In the genomic region with DNA sequence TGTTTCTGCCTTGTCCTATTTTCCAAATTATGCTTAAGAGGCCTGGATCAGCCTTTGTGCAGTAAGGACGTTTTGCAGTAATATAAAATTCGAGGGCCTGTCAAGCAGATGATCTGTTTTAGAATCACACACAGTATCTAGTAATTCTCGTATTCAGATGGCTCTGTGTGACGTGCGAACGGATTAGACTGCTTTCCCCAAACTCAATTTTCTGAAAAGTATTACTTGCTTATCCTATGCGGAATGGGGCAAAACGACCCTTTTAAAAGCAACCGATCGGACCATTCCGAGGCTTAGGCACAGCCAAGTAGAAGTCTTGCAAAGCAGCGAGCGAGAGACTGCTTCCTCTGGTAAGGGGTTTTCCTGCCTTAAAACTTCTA, we compare ENCODE assay signal across 19 mouse cellular contexts.
DNase-seq lines count a peak whose midpoint lies in the region; ATAC-seq and TF ChIP-seq lines count a peak whose summit lies in the region.
"Had no signal": no experiment of that assay in that cellular context is flagged by ENCODE, and none has a peak within 500 bp of the region (broad histone marks: within the 10 kb centered on the region; RNA-seq: fewer than 3 reads in every experiment).

No protein-coding gene starts in this region.

- no peaks in the 10 kb centered on the region for H3K36me3 ChIP-seq in hindbrain, embryonic 11.5 days (ENCODE audit: control insufficient read depth, insufficient read depth, low read length)
- H3K36me3 ChIP-seq in hindbrain, embryonic 16.5 days (ENCODE audit: control insufficient read depth, insufficient read depth, low read length): no peaks in the 10 kb centered on the region
- no peaks in the 10 kb centered on the region for H3K36me3 ChIP-seq in forebrain, embryonic 12.5 days (replicated peaks)
- no peaks in the 10 kb centered on the region for H3K36me3 ChIP-seq in hindbrain, embryonic 13.5 days
- no peaks in the 10 kb centered on the region for H3K36me3 ChIP-seq in midbrain, embryonic 14.5 days (ENCODE audit: control insufficient read depth, insufficient read depth, low read length)
- H3K36me3 ChIP-seq: embryonic facial prominence, embryonic 15.5 days; heart, embryonic 10.5 days; liver, embryonic 12.5 days; lung, embryonic 15.5 days had no signal

- H3K9ac ChIP-seq in hindbrain, embryonic 11.5 days (ENCODE audit: low read depth, low read length): no peak overlapping the region
- no peak overlapping the region for H3K9ac ChIP-seq in hindbrain, embryonic 16.5 days (ENCODE audit: low read depth, low read length)
- H3K9ac ChIP-seq in forebrain, embryonic 12.5 days: no peak overlapping the region
- no peak overlapping the region for H3K9ac ChIP-seq in hindbrain, embryonic 13.5 days
- H3K9ac ChIP-seq in midbrain, embryonic 14.5 days (replicated peaks; ENCODE audit: low read length): no peak overlapping the region
- H3K9ac ChIP-seq: embryonic facial prominence, embryonic 15.5 days; liver, embryonic 12.5 days; lung, embryonic 15.5 days had no signal

- H3K4me2 ChIP-seq in hindbrain, embryonic 11.5 days (replicated peaks; ENCODE audit: low read depth, low read length): no peak overlapping the region
- no peak overlapping the region for H3K4me2 ChIP-seq in hindbrain, embryonic 16.5 days (ENCODE audit: low read length)
- peak overlapping the region; percentile 6; the same call in 1 of the 2 replicates for H3K4me2 ChIP-seq in forebrain, embryonic 12.5 days
- H3K4me2 ChIP-seq in hindbrain, embryonic 13.5 days: peak overlapping the region; percentile 29
- peak overlapping the region; percentile 43 for H3K4me2 ChIP-seq in midbrain, embryonic 14.5 days (ENCODE audit: low read length)
- H3K4me2 ChIP-seq: embryonic facial prominence, embryonic 15.5 days; liver, embryonic 12.5 days; lung, embryonic 15.5 days had no signal

- no peaks in the 10 kb centered on the region for H3K27me3 ChIP-seq in hindbrain, embryonic 11.5 days (ENCODE audit: control insufficient read depth, insufficient read depth, low read length)
- H3K27me3 ChIP-seq in hindbrain, embryonic 16.5 days (replicated peaks; ENCODE audit: control insufficient read depth, insufficient read depth, low read length): no peaks in the 10 kb centered on the region
- H3K27me3 ChIP-seq in forebrain, embryonic 12.5 days: no peaks in the 10 kb centered on the region
- H3K27me3 ChIP-seq in hindbrain, embryonic 13.5 days: no peaks in the 10 kb centered on the region
- no peaks in the 10 kb centered on the region for H3K27me3 ChIP-seq in midbrain, embryonic 14.5 days (ENCODE audit: control insufficient read depth, insufficient read depth, low read length)
- H3K27me3 ChIP-seq: embryonic facial prominence, embryonic 15.5 days; liver, embryonic 12.5 days; lung, embryonic 15.5 days had no signal

- intact Hi-C loops in left cerebral cortex, adult 2 months (cut with DNase I): no loop called here

- no peak for TF ChIP-seq CTCF in left cerebral cortex, adult 2 months (IDR thresholded peaks at IDR 0.05)

- H3K27ac ChIP-seq in hindbrain, embryonic 11.5 days (ENCODE audit: low read depth, low read length): peak overlapping the region; percentile 19; the same call in 1 of the 2 replicates
- H3K27ac ChIP-seq in hindbrain, embryonic 16.5 days (ENCODE audit: low read depth, low read length): no peak overlapping the region
- peak overlapping the region; percentile 13; the same call in 1 of the 2 replicates for H3K27ac ChIP-seq in forebrain, embryonic 12.5 days
- peak overlapping the region; percentile 58 for H3K27ac ChIP-seq in hindbrain, embryonic 13.5 days
- H3K27ac ChIP-seq in midbrain, embryonic 14.5 days (replicated peaks; ENCODE audit: low read depth, low read length): peak overlapping the region; percentile 66
- H3K27ac ChIP-seq in left cerebral cortex, adult 2 months: no peak overlapping the region
- H3K27ac ChIP-seq: embryonic facial prominence, embryonic 15.5 days; heart, embryonic 10.5 days; liver, embryonic 12.5 days; lung, embryonic 15.5 days had no signal

- peak; percentile 24 for DNase-seq in hindbrain, embryonic 11.5 days (ENCODE audit: low spot score)
- peak; percentile 47 for DNase-seq in midbrain, embryonic 14.5 days
- no peak for DNase-seq in heart, adult 8-10 months (ENCODE audit: low spot score)
- no peak for DNase-seq in left cerebral cortex, adult 2 months (ENCODE audit: extremely low spot score in 1 of 2, low spot score in 2 of 2)
- DNase-seq in adipocyte (ENCODE audit: low spot score): no peak
- DNase-seq: adrenal gland, postnatal 14 days; B cell, adult 2 months; cerebellum, adult 8-10 months; gastrocnemius, postnatal 25 days; heart, postnatal 10 days; kidney, adult 9 months had no signal

- no peaks in the 10 kb centered on the region for H3K4me1 ChIP-seq in hindbrain, embryonic 11.5 days (replicated peaks; ENCODE audit: control insufficient read depth, insufficient read depth, low read length)
- H3K4me1 ChIP-seq in hindbrain, embryonic 16.5 days (ENCODE audit: control insufficient read depth, insufficient read depth, low read depth, low read length): peaks cover 5% of the 10 kb centered on the region
- peaks cover 18% of the 10 kb centered on the region for H3K4me1 ChIP-seq in forebrain, embryonic 12.5 days
- H3K4me1 ChIP-seq in hindbrain, embryonic 13.5 days (replicated peaks): peaks cover 21% of the 10 kb centered on the region
- H3K4me1 ChIP-seq in midbrain, embryonic 14.5 days (ENCODE audit: control insufficient read depth, insufficient read depth, low read length): peaks cover 19% of the 10 kb centered on the region
- H3K4me1 ChIP-seq: liver, embryonic 12.5 days; lung, embryonic 15.5 days had no signal

- no peak overlapping the region for H3K4me3 ChIP-seq in hindbrain, embryonic 11.5 days (ENCODE audit: low read depth, low read length)
- H3K4me3 ChIP-seq in hindbrain, embryonic 16.5 days (ENCODE audit: low read length): no peak overlapping the region
- no peak overlapping the region for H3K4me3 ChIP-seq in forebrain, embryonic 12.5 days (replicated peaks)
- H3K4me3 ChIP-seq in hindbrain, embryonic 13.5 days: no peak overlapping the region
- no peak overlapping the region for H3K4me3 ChIP-seq in midbrain, embryonic 14.5 days (replicated peaks; ENCODE audit: low read depth, low read length)
- no peak overlapping the region for H3K4me3 ChIP-seq in left cerebral cortex, adult 2 months
- H3K4me3 ChIP-seq: embryonic facial prominence, embryonic 15.5 days; heart, embryonic 10.5 days; liver, embryonic 12.5 days; lung, embryonic 15.5 days had no signal

- H3K9me3 ChIP-seq in hindbrain, embryonic 11.5 days (ENCODE audit: control insufficient read depth, low read length): no peaks in the 10 kb centered on the region
- no peaks in the 10 kb centered on the region for H3K9me3 ChIP-seq in hindbrain, embryonic 16.5 days (ENCODE audit: control insufficient read depth, low read length)
- no peaks in the 10 kb centered on the region for H3K9me3 ChIP-seq in forebrain, embryonic 12.5 days
- H3K9me3 ChIP-seq in hindbrain, embryonic 13.5 days: no peaks in the 10 kb centered on the region
- no peaks in the 10 kb centered on the region for H3K9me3 ChIP-seq in midbrain, embryonic 14.5 days (ENCODE audit: control insufficient read depth, low read length)
- H3K9me3 ChIP-seq: embryonic facial prominence, embryonic 15.5 days; heart, embryonic 10.5 days; liver, embryonic 12.5 days; lung, embryonic 15.5 days had no signal

- ATAC-seq in hindbrain, embryonic 11.5 days (ENCODE audit: low FRiP score): 0 out of 2 replicates have a peak, but pooled peaks have one; percentile 8
- ATAC-seq in hindbrain, embryonic 16.5 days: no peak
- ATAC-seq in forebrain, embryonic 12.5 days (ENCODE audit: low FRiP score): no peak
- ATAC-seq in hindbrain, embryonic 13.5 days (ENCODE audit: low FRiP score): no peak
- no peak; the same call in 1 of the 2 replicates for ATAC-seq in midbrain, embryonic 14.5 days (ENCODE audit: low FRiP score, low TSS enrichment)
- ATAC-seq: inflammation-experienced regulatory T-cells, adult 6 months; liver, embryonic 12.5 days had no signal

- WGBS in hindbrain, embryonic 11.5 days: 84% methylated on average over 13 of the region's 13 CpGs
- WGBS in hindbrain, embryonic 16.5 days: 72% methylated on average over 13 of the region's 13 CpGs
- WGBS in forebrain, embryonic 12.5 days: 64% methylated on average over 13 of the region's 13 CpGs
- 69% methylated on average over 13 of the region's 13 CpGs for WGBS in hindbrain, embryonic 13.5 days
- 37% methylated on average over 13 of the region's 13 CpGs for WGBS in midbrain, embryonic 14.5 days

Comparison
In these comparisons a context has a peak if more than half of its experiments do, and no peak if none do; other contexts are left out.
1. H3K27ac ChIP-seq: peak in hindbrain, embryonic 11.5 days (single experiment), forebrain, embryonic 12.5 days (single experiment), hindbrain, embryonic 13.5 days (single experiment) and midbrain, embryonic 14.5 days (single experiment); none in hindbrain, embryonic 16.5 days (single experiment) and left cerebral cortex, adult 2 months (single experiment).
2. H3K4me2 ChIP-seq: peak in forebrain, embryonic 12.5 days (single experiment), hindbrain, embryonic 13.5 days (single experiment) and midbrain, embryonic 14.5 days (single experiment); none in hindbrain, embryonic 11.5 days (single experiment) and hindbrain, embryonic 16.5 days (single experiment).
3. DNase-seq: peak in hindbrain, embryonic 11.5 days (single experiment) and midbrain, embryonic 14.5 days (single experiment); none in heart, adult 8-10 months (single experiment), left cerebral cortex, adult 2 months (0 of 2) and adipocyte (single experiment).